Mouse (Mus musculus) MEL (cell line): Measurements from ENCODE around the gene Cacna1c. TPM values are rescaled to one million over a fixed set of nuclear protein-coding genes. Genes with fewer than 3 reads are reported as not detected.

Experiments used
- DNase-seq: peaks from one replicate; pipeline ENCODE4 v3.0.0; 2011; ENCODE audit warnings: low read depth, low spot score
- H3K27ac ChIP-seq: 2 replicates; pipeline ENCODE4 v1.5.1; 2012; ENCODE audit warnings: low read depth, mild to moderate bottlenecking, control low read depth, low read length, moderate library complexity; ENCODE audit not compliant: control insufficient read depth
- H3K27me3 ChIP-seq, 2 experiments: fragments of 150-350 bp in 1 of 2; sonication (generic) in 1 of 2; 2 replicates each; pipeline ENCODE4 v1.6.1; 2012; ENCODE audit warnings: low read length in 2 of 2, mild to moderate bottlenecking in 2 of 2, improper control_type of control experiment in 1 of 2, moderate library complexity in 1 of 2; ENCODE audit not compliant: insufficient read depth in 2 of 2, control insufficient read depth in 1 of 2
- H3K36me3 ChIP-seq, 2 experiments: 2 replicates each; pipeline ENCODE4 v1.6.1; 2012 to 2014; ENCODE audit warnings: low read length in 2 of 2, improper control_type of control experiment in 1 of 2, inconsistent platforms in 1 of 2, mild to moderate bottlenecking in 1 of 2; ENCODE audit not compliant: insufficient read depth in 2 of 2, control insufficient read depth in 1 of 2
- H3K4me1 ChIP-seq, 2 experiments: fragments of 150-350 bp in 1 of 2; sonication (generic) in 1 of 2; 2 replicates each; pipeline ENCODE4 v1.6.1; 2012; ENCODE audit warnings: low read length in 2 of 2, improper control_type of control experiment in 1 of 2, mild to moderate bottlenecking in 1 of 2; ENCODE audit not compliant: insufficient read depth in 2 of 2, control insufficient read depth in 1 of 2
- H3K4me3 ChIP-seq, 2 experiments: fragments of 150-350 bp in 1 of 2; sonication (generic) in 1 of 2; 2 replicates each; pipeline ENCODE4 v1.5.1; 2012; ENCODE audit warnings: low read depth in 2 of 2, low read length in 2 of 2, mild to moderate bottlenecking in 2 of 2, moderate library complexity in 2 of 2, control low read depth in 1 of 2, improper control_type of control experiment in 1 of 2; ENCODE audit not compliant: control insufficient read depth in 1 of 2, insufficient read depth in 1 of 2
- H3K79me2 ChIP-seq: 2 replicates; pipeline ENCODE4 v1.6.1; 2012; ENCODE audit warnings: mild to moderate bottlenecking, low read length, moderate library complexity; ENCODE audit not compliant: control insufficient read depth, poor library complexity, insufficient read depth
- H3K9ac ChIP-seq: 2 replicates; pipeline ENCODE4 v1.6.1; 2012; ENCODE audit warnings: low read depth, mild to moderate bottlenecking, control low read depth, low read length, moderate library complexity; ENCODE audit not compliant: control insufficient read depth, poor library complexity, severe bottlenecking
- H3K9me3 ChIP-seq: fragments of 150-350 bp; sonication (generic); replicated peaks from 2 replicates; pipeline ENCODE4 v1.6.1; 2012; ENCODE audit warnings: mild to moderate bottlenecking, low read length, improper control_type of control experiment, moderate library complexity; ENCODE audit not compliant: insufficient read depth
- BHLHE40 ChIP-seq: IDR thresholded peaks from 2 replicates; pipeline ENCODE4 v1.6.1; 2012; ENCODE audit warnings: low read depth, mild to moderate bottlenecking, inconsistent platforms, low read length, improper control_type of control experiment, borderline replicate concordance
- CHD2 ChIP-seq: IDR thresholded peaks from 2 replicates; pipeline ENCODE4 v1.6.1; 2011; ENCODE audit warnings: low read length, improper control_type of control experiment
- E2F4 ChIP-seq: IDR thresholded peaks from 2 replicates; pipeline ENCODE4 v1.6.1; 2011; ENCODE audit warnings: low read depth, low read length, improper control_type of control experiment, borderline replicate concordance
- ELF1 ChIP-seq: IDR thresholded peaks from 2 replicates; pipeline ENCODE4 v1.6.1; 2014; ENCODE audit warnings: low read depth, mild to moderate bottlenecking, inconsistent platforms, low read length, improper control_type of control experiment, moderate library complexity
- GABPA ChIP-seq: IDR thresholded peaks from 2 replicates; pipeline ENCODE4 v1.6.1; 2012; ENCODE audit warnings: low read depth, mild to moderate bottlenecking, inconsistent platforms, low read length, improper control_type of control experiment, moderate library complexity
- GATA1 ChIP-seq: IDR thresholded peaks from 2 replicates; pipeline ENCODE4 v1.6.1; 2011; ENCODE audit warnings: low read depth, low read length, improper control_type of control experiment
- KAT2A ChIP-seq: conservative IDR thresholded peaks from 2 replicates; pipeline ENCODE4 v1.6.1; 2012; ENCODE audit warnings: low read depth, low read length, improper control_type of control experiment, inconsistent platforms
- MAZ ChIP-seq: IDR thresholded peaks from 2 replicates; pipeline ENCODE4 v1.6.1; 2012; ENCODE audit warnings: low read depth, mild to moderate bottlenecking, inconsistent platforms, low read length, improper control_type of control experiment
- MXI1 ChIP-seq: IDR thresholded peaks from 2 replicates; pipeline ENCODE4 v1.6.1; 2011; ENCODE audit warnings: mild to moderate bottlenecking, low read depth, low read length, improper control_type of control experiment
- NRF1 ChIP-seq: IDR thresholded peaks from 2 replicates; pipeline ENCODE4 v1.6.1; 2014; ENCODE audit warnings: low read depth, mild to moderate bottlenecking, inconsistent platforms, low read length, improper control_type of control experiment, moderate library complexity; ENCODE audit not compliant: poor library complexity, insufficient read depth, severe bottlenecking
- POLR2A ChIP-seq, 2 experiments: IDR thresholded peaks; 2 replicates each; pipeline ENCODE4 v1.6.1; 2011 to 2012; ENCODE audit warnings: low read length in 2 of 2, mild to moderate bottlenecking in 2 of 2, control low read depth in 1 of 2, improper control_type of control experiment in 1 of 2, low read depth in 1 of 2, moderate library complexity in 1 of 2; ENCODE audit not compliant: control insufficient read depth in 1 of 2, insufficient read depth in 1 of 2, poor library complexity in 1 of 2
- POLR2AphosphoS2 ChIP-seq: IDR thresholded peaks from 2 replicates; pipeline ENCODE4 v1.6.1; 2011; ENCODE audit warnings: low read length, improper control_type of control experiment
- RCOR1 ChIP-seq: IDR thresholded peaks from 2 replicates; pipeline ENCODE4 v1.6.1; 2012; ENCODE audit warnings: low read depth, mild to moderate bottlenecking, inconsistent platforms, low read length, improper control_type of control experiment
- SMC3 ChIP-seq: IDR thresholded peaks from 2 replicates; pipeline ENCODE4 v1.6.1; 2011; ENCODE audit warnings: low read depth, low read length, improper control_type of control experiment
- TAL1 ChIP-seq: IDR thresholded peaks from 2 replicates; pipeline ENCODE4 v1.6.1; 2012; ENCODE audit warnings: mild to moderate bottlenecking, inconsistent platforms, low read length, moderate library complexity, mixed read lengths
- TBP ChIP-seq: IDR thresholded peaks from 2 replicates; pipeline ENCODE4 v1.8.0; 2011; ENCODE audit warnings: low read depth, low read length, improper control_type of control experiment
- TCF12 ChIP-seq: IDR thresholded peaks from 2 replicates; pipeline ENCODE4 v1.6.1; 2014; ENCODE audit warnings: low read depth, mild to moderate bottlenecking, inconsistent platforms, low read length, improper control_type of control experiment, moderate library complexity
- USF1 ChIP-seq: IDR thresholded peaks from 2 replicates; pipeline ENCODE4 v1.6.1; 2014; ENCODE audit warnings: low read depth, mild to moderate bottlenecking, inconsistent platforms, low read length, improper control_type of control experiment, moderate library complexity
- USF2 ChIP-seq, 2 experiments: IDR thresholded peaks; 2 replicates each; pipeline ENCODE4 v1.6.1; 2011 to 2012; ENCODE audit warnings: improper control_type of control experiment in 2 of 2, low read length in 2 of 2, borderline replicate concordance in 1 of 2, inconsistent platforms in 1 of 2, low read depth in 1 of 2, mild to moderate bottlenecking in 1 of 2; ENCODE audit not compliant: insufficient read depth in 1 of 2
- ZC3H11A ChIP-seq: IDR thresholded peaks from 2 replicates; pipeline ENCODE4 v1.6.1; 2012; ENCODE audit warnings: low read depth, mild to moderate bottlenecking, inconsistent platforms, low read length, improper control_type of control experiment
- ZKSCAN1 ChIP-seq: IDR thresholded peaks from 2 replicates; pipeline ENCODE4 v1.6.1; 2012; ENCODE audit warnings: low read depth, mild to moderate bottlenecking, inconsistent platforms, low read length, improper control_type of control experiment, moderate library complexity
- ZMIZ1 ChIP-seq: IDR thresholded peaks from 2 replicates; pipeline ENCODE4 v1.6.1; 2012; ENCODE audit warnings: low read depth, mild to moderate bottlenecking, inconsistent platforms, low read length, improper control_type of control experiment, moderate library complexity
- polyA plus RNA-seq, 2 experiments: library from polyadenylated mRNA; stranded (reverse) in 1 of 2; unstranded in 1 of 2; fragments of >175 nt in 1 of 2; fragments of >200 nt in 1 of 2; gene quantifications; 2 replicates each; pipeline versions ENCODE4 v1.2.1 to v1.2.4; 2012; ENCODE audit warnings: low replicate concordance in 2 of 2, low read depth in 1 of 2; ENCODE audit not compliant: insufficient read length in 2 of 2, insufficient read depth in 1 of 2, missing spikeins in 1 of 2
- total RNA-seq: library from RNA; depleted of rRNA; stranded (reverse); fragments of 300-350 nt; gene quantifications from 2 replicates; pipeline ENCODE4 v1.2.3, GENCODE M21; 2012

The Cacna1c gene
- total and polyA plus RNA-seq, 3 experiments, result 3.4 to 4.4 TPM; not detected in 1

DNA sequence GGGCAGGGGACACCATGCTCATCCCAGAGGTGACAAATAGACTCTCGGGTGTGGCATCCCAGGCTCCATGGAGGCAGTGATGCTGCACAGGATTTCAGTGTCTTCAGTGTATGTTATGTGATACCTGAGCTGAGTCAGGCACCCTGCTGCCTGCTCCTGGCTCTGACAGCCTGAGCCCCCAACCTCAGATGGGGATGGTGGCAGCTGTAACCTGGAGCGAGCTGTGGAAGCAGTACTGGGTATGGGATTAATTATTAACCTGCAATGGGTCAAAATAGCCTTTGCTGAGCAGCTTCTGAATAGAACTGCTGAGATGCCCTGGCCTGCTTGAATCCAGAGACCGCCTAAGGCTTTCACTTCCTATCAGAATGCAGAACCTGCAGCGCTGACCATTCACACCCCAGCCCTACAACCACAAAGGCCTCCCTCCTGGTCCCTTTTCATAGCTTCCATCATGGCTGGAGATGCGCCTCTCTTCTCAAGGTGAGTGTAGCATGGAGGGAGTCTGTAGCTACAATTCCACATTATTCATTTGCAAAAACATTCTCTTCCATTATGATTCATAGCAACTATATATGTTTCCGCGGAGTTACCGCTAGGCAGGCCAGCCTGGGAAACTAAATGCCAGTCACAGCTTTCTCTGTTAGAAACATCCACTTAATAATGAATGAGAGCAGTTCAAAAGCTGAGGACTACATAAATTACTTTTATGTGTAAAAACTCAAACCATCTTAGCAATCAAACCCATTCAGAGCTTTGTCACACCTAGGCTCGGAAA is 206.0 kb downstream of the Cacna1c start:
- H3K9me3 ChIP-seq, result no peaks in the 10 kb centered on the region
- H3K9ac ChIP-seq, result no peak overlapping the region
- H3K79me2 ChIP-seq, result no peaks in the 10 kb centered on the region

GRCm38 (mm10) chr6:118984181-118984901 is 211.9 kb downstream of the Cacna1c start:
- Histone ChIP-seq H3K9ac (no peak overlapping the region), H3K4me1 (no peaks in the 10 kb centered on the region), H3K79me2 (no peaks in the 10 kb centered on the region), H3K27ac (no peak overlapping the region), H3K27me3 (peaks cover 7 to 15% of the 10 kb centered on the region in 2 experiments), H3K36me3 (no peaks in the 10 kb centered on the region), H3K4me3 (no peak overlapping the region), H3K9me3 (no peaks in the 10 kb centered on the region)
- DNase-seq, result no peak
- TF ChIP-seq ZC3H11A, result no peak
- no peak for TF ChIP-seq GATA1
- TF ChIP-seq SMC3, result no peak
- no peak for TF ChIP-seq POLR2A (IDR thresholded peaks at IDR 0.05; ENCODE audit: control insufficient read depth in 1 of 2, insufficient read depth in 1 of 2, low read depth in 1 of 2, low read length in 2 of 2, poor library complexity in 1 of 2)
- TF ChIP-seq MAZ, result no peak
- no peak for TF ChIP-seq POLR2AphosphoS2

More for the DNA sequence above, 206.0 kb downstream of the Cacna1c start:
- H3K27ac ChIP-seq, result no peak overlapping the region
- H3K36me3 ChIP-seq, result no peaks in the 10 kb centered on the region
- H3K4me1 ChIP-seq, result no peaks in the 10 kb centered on the region
- H3K4me3 ChIP-seq, result no peak overlapping the region
- no peak for DNase-seq
- TF ChIP-seq BHLHE40 (no peak), MXI1 (no peak), ZKSCAN1 (no peak), E2F4 (no peak), ZMIZ1 (no peak), NRF1 (no peak), RCOR1 (no peak), TAL1 (no peak), POLR2A (IDR thresholded peaks at IDR 0.05; ENCODE audit: control insufficient read depth in 1 of 2, insufficient read depth in 1 of 2, low read depth in 1 of 2, low read length in 2 of 2, poor library complexity in 1 of 2) (no peak), CHD2 (no peak), ELF1 (no peak), KAT2A (no peak), USF2 (IDR thresholded peaks at IDR 0.05; ENCODE audit: borderline replicate concordance in 1 of 2, insufficient read depth in 1 of 2, low read depth in 1 of 2, low read length in 2 of 2) (no peak), GABPA (no peak), TCF12 (no peak), TBP (no peak), USF1 (no peak)
- TF ChIP-seq, all 39 proteins: peak for 0
- peaks cover 2 to 4% of the 10 kb centered on the region in 2 experiments; a peak in 3 of 4 replicates for H3K27me3 ChIP-seq
